In the genomic region with DNA sequence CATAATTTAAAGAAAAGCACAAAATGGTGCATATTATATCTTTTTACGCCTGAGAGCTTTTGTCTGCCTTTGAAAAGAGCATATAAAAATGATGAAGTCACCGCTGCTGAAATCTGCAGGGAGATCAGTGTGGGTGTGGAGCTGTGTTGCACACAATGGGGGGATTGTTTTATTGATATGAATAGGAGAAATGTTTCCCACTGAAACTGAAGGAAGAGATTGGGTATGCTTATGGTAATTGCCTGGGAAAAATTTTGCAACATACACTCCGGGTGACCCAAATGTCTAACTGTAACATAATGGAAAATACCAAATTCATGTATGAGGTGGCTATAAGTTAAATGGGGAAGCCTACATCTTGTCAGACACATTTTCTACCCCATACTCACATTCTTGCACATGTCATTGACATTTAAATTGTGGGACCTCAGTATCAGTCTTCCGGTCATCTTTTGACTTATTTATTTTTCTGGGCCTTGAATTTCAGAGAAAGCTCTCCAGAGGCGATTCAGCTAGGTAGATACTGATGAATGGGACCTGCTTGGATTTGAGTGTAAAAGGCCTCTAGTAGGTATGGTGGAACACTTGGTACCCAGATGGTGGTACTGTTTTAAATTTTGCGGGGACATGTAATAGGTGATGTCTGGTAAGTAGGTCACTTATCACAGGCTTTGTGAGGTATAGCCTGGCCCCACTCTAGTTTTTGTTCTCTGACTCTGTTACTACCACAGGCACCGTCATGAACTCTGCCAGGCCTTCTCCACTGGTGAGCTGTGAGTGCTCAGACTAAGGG, we compare ENCODE assay signal across 23 mouse cellular contexts.
DNase-seq lines count a peak whose midpoint lies in the region; ATAC-seq and TF ChIP-seq lines count a peak whose summit lies in the region.
"Had no signal": no experiment of that assay in that cellular context is flagged by ENCODE, and none has a peak within 500 bp of the region (broad histone marks: within the 10 kb centered on the region; RNA-seq: fewer than 3 reads in every experiment).

No protein-coding gene starts in this region.

- ATAC-seq in intestine, embryonic 15.5 days, result peak; percentile 47; the same call in 1 of the 2 replicates
- ATAC-seq in intestine, embryonic 16.5 days, result no peak
- ATAC-seq in hindbrain, embryonic 13.5 days (ENCODE audit: low FRiP score), result peak; percentile 69
- no peak; the same call in 1 of the 2 replicates for ATAC-seq in midbrain, postnatal 0 days (ENCODE audit: low FRiP score)
- ATAC-seq: activated CD4-positive, CD25-positive, alpha-beta regulatory T cell, adult 4 months; Patski had no signal

- no peak overlapping the region for H3K4me3 ChIP-seq in intestine, embryonic 15.5 days (replicated peaks)
- H3K4me3 ChIP-seq in intestine, embryonic 16.5 days (ENCODE audit: low read length), result no peak overlapping the region
- no peak overlapping the region for H3K4me3 ChIP-seq in hindbrain, embryonic 13.5 days
- no peak overlapping the region for H3K4me3 ChIP-seq in midbrain, postnatal 0 days (ENCODE audit: low read depth, low read length)
- H3K4me3 ChIP-seq: heart, embryonic 15.5 days; liver, embryonic 13.5 days; lung, embryonic 15.5 days; myocyte had no signal

- H3K4me2 ChIP-seq in intestine, embryonic 15.5 days (replicated peaks), result no peak overlapping the region
- H3K4me2 ChIP-seq in intestine, embryonic 16.5 days (ENCODE audit: low read depth, low read length), result no peak overlapping the region
- no peak overlapping the region for H3K4me2 ChIP-seq in hindbrain, embryonic 13.5 days
- no peak overlapping the region for H3K4me2 ChIP-seq in midbrain, postnatal 0 days (ENCODE audit: low read depth, low read length, poor library complexity, severe bottlenecking)
- H3K4me2 ChIP-seq: heart, embryonic 15.5 days; liver, embryonic 13.5 days; lung, embryonic 15.5 days had no signal

- no peak overlapping the region for H3K27ac ChIP-seq in intestine, embryonic 15.5 days
- H3K27ac ChIP-seq in intestine, embryonic 16.5 days (ENCODE audit: low read length), result no peak overlapping the region
- no peak overlapping the region for H3K27ac ChIP-seq in hindbrain, embryonic 13.5 days
- H3K27ac ChIP-seq in midbrain, postnatal 0 days (ENCODE audit: low read depth, low read length), result no peak overlapping the region
- H3K27ac ChIP-seq: heart, embryonic 15.5 days; liver, embryonic 13.5 days; lung, embryonic 15.5 days had no signal

- H3K9ac ChIP-seq in intestine, embryonic 15.5 days, result no peak overlapping the region
- no peak overlapping the region for H3K9ac ChIP-seq in intestine, embryonic 16.5 days (ENCODE audit: low read depth, low read length)
- H3K9ac ChIP-seq in hindbrain, embryonic 13.5 days, result no peak overlapping the region
- H3K9ac ChIP-seq in midbrain, postnatal 0 days (replicated peaks; ENCODE audit: low read length, poor library complexity, severe bottlenecking), result no peak overlapping the region
- H3K9ac ChIP-seq: heart, embryonic 15.5 days; liver, embryonic 13.5 days; lung, embryonic 15.5 days had no signal

- no peaks in the 10 kb centered on the region for H3K36me3 ChIP-seq in intestine, embryonic 15.5 days
- H3K36me3 ChIP-seq in intestine, embryonic 16.5 days (ENCODE audit: control insufficient read depth, insufficient read depth, low read length), result no peaks in the 10 kb centered on the region
- no peaks in the 10 kb centered on the region for H3K36me3 ChIP-seq in hindbrain, embryonic 13.5 days
- peaks cover 2% of the 10 kb centered on the region; the same call in 1 of the 2 replicates for H3K36me3 ChIP-seq in midbrain, postnatal 0 days (ENCODE audit: insufficient read depth, low read length)
- H3K36me3 ChIP-seq: heart, embryonic 15.5 days; liver, embryonic 13.5 days; lung, embryonic 15.5 days had no signal

- H3K9me3 ChIP-seq in intestine, embryonic 15.5 days, result no peaks in the 10 kb centered on the region
- no peaks in the 10 kb centered on the region for H3K9me3 ChIP-seq in intestine, embryonic 16.5 days (ENCODE audit: control insufficient read depth, low read length)
- H3K9me3 ChIP-seq in hindbrain, embryonic 13.5 days, result no peaks in the 10 kb centered on the region
- H3K9me3 ChIP-seq in midbrain, postnatal 0 days (ENCODE audit: low read length), result no peaks in the 10 kb centered on the region
- H3K9me3 ChIP-seq: heart, embryonic 15.5 days; liver, embryonic 13.5 days; lung, embryonic 15.5 days had no signal

- WGBS in intestine, embryonic 15.5 days, result 81% methylated on average over 7 of the region's 7 CpGs
- WGBS in intestine, embryonic 16.5 days, result 82% methylated on average over 7 of the region's 7 CpGs
- 63% methylated on average over 7 of the region's 7 CpGs for WGBS in hindbrain, embryonic 13.5 days
- 57% methylated on average over 7 of the region's 7 CpGs for WGBS in midbrain, postnatal 0 days

- no peaks in the 10 kb centered on the region for H3K27me3 ChIP-seq in intestine, embryonic 15.5 days (replicated peaks)
- H3K27me3 ChIP-seq in intestine, embryonic 16.5 days (replicated peaks; ENCODE audit: control insufficient read depth, insufficient read depth, low read length), result no peaks in the 10 kb centered on the region
- H3K27me3 ChIP-seq in hindbrain, embryonic 13.5 days, result no peaks in the 10 kb centered on the region
- no peaks in the 10 kb centered on the region for H3K27me3 ChIP-seq in midbrain, postnatal 0 days (ENCODE audit: insufficient read depth, low read length)
- H3K27me3 ChIP-seq: heart, embryonic 15.5 days; liver, embryonic 13.5 days; lung, embryonic 15.5 days; Patski had no signal

- no peaks in the 10 kb centered on the region for H3K4me1 ChIP-seq in intestine, embryonic 15.5 days (replicated peaks)
- H3K4me1 ChIP-seq in intestine, embryonic 16.5 days (ENCODE audit: control insufficient read depth, insufficient read depth, low read length), result no peaks in the 10 kb centered on the region
- H3K4me1 ChIP-seq in hindbrain, embryonic 13.5 days (replicated peaks), result no peaks in the 10 kb centered on the region
- H3K4me1 ChIP-seq in midbrain, postnatal 0 days (ENCODE audit: insufficient read depth, low read length), result no peaks in the 10 kb centered on the region
- H3K4me1 ChIP-seq: heart, embryonic 15.5 days; liver, embryonic 13.5 days; lung, embryonic 15.5 days had no signal

- TF ChIP-seq CTCF in midbrain, postnatal 0 days (IDR thresholded peaks at IDR 0.05), result no peak

- peak; percentile 73 for DNase-seq in retina, postnatal 1 day
- no peak for DNase-seq in retina, embryonic 14.5 days (ENCODE audit: low spot score)
- DNase-seq in midbrain, postnatal 0 days (ENCODE audit: low spot score), result peak; percentile 7
- no peak for DNase-seq in spleen, postnatal 36 days (ENCODE audit: low spot score in 2 of 2)
- DNase-seq in thymus, postnatal 14 days, result no peak
- DNase-seq: cerebellum, adult 9-11 months; gastrocnemius, postnatal 10 days; heart, adult 18-20 months; kidney, adult 9 months; kidney, postnatal 36 days; layer of hippocampus, postnatal 36 days; left cerebral cortex, postnatal 4 days; liver, embryonic 13.5 days; right cerebral cortex, postnatal 25 days; thymus, postnatal 4 days had no signal

Comparison
In these comparisons a context has a peak if more than half of its experiments do, and no peak if none do; other contexts are left out.
1. ATAC-seq: peak in intestine, embryonic 15.5 days (single experiment) and hindbrain, embryonic 13.5 days (single experiment); none in intestine, embryonic 16.5 days (single experiment) and midbrain, postnatal 0 days (single experiment).
2. DNase-seq: peak in retina, postnatal 1 day (single experiment) and midbrain, postnatal 0 days (single experiment); none in retina, embryonic 14.5 days (single experiment), spleen, postnatal 36 days (0 of 2) and thymus, postnatal 14 days (single experiment).